Mouse (Mus musculus) cerebellum, adult 9-10 months (tissue): ENCODE data around the gene Nsd1.
"Not testable (repeated sequence)": the region's sequence is repeated elsewhere in the genome, so short reads cannot be mapped to it uniquely, and the experiment has no call there.

ENCODE experiments used
- DNase-seq: peaks from one replicate; pipeline ENCODE4 v3.0.0; 2022

Nsd1 gene

GRCm38 (mm10) chr13:55191535-55191934, 18.0 kb upstream of the Nsd1 start:
- DNase-seq = no peak

DNA sequence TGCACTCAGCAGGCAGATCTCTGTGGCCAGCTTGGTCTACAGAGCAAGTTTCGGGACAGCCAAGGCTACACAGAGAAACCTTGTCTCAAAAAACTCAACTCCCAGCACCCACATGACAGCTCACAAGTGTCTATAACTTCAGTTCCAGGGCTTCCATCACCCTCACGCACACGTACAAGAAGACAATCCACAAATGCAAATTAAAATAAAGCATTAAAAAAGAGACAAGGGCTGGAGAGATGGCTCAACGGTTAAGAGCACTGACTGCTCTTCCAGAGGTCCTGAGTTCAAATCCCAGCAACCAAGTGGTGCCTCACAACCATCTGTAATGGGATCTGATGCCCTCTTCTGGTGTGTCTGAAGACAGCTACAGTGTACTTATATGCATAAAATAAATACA, 6.8 kb upstream of the Nsd1 start:
- not testable (repeated sequence) for DNase-seq

DNA sequence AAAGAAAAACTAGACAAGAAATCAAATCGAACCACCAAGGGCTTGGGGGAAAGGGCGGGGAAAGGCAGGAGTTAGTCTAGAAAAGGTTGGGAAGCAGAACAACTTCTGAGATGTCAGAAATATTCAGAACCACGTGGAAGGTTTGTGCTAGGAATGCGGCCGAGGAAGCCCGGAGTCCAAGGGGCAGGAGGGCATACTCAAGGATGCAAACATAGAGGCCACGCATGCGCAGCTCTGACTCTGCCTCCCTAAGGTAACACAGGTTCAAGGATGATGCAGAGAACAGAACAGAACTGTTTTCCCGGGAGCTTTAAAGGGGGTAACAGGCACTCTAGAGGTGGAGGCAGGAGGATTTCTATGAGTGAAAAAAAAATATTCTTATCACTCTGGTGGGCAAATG, 5.8 kb upstream of the Nsd1 start:
- DNase-seq = no peak

- no peak for DNase-seq
Observed at GRCm38 (mm10) chr13:55204667-55205389, 4.8 kb upstream of the Nsd1 start.

DNA sequence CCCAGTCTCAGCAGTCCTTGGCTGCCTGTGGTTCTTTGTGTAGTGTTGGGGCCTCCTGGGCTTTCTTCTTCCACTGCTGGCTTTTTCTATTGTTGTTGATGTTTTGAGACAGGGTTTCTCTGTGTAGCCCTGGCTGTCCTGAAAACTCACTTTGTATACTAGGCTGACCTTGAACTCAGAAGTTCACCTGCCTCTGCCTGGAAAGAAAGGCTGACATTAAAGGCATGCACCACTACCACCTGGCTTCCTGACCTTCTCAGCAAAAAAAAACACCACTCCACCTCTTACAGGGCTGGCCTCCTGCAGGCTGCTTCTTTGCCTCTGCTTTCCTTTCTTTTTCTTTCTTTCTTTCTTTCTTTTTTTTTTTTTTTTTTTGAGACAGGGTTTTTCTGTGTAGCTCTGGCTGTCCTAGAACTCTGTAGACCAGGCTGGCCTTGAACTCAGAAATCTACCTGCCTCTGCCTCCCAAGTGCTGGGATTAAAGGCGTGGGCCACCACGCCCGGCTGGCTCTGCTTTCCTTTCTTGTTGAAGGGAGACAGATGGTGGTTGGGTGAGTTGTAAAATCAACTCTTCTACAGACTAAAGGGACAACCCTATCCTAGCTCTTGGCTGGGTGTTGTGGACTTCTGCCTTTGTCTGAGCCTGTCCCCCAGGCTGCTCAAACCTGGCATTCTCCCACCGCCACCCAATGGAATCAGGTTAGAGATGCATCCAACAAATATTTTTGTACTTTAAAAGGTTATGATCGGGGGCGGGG, 4.0 kb upstream of the Nsd1 start:
- DNase-seq = no peak

DNA sequence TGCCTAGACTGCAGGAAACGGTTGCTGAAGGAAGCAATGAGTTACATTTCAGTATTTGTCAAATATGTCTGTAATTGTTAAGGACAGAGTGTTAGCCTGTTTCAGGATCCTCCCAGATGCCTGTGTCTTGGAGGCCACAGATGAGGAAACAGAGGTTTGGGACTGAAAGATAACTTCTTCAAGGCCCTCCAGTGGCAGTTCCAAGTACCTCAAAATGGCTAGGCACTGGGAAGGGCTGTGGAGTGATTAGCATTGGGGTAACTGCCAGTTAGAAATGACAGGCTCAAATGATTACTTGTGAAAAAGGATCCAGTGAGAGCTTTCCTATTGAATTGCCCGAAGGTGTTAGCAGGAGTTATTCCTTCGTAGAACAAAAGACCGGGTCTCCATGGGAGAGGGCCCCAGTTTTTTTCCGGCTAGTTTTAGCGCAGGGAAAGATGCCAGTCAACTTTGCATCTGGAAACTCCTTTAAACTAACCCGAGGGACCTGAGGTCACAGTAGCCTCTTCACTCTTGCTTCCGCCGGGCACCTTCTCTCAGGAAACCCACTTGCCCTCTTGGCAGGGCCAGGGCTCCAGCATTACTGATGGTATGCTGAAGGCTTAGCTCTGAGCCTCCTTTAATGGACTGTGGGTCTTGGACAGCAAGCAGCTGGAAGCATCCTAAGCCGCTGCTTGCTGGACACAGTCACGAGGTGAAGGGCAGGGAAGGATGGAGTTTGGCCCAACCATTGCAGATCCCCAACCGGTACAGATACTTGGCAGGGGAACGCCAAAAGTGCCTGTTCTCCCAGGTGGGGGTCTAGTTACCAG, 539 bp upstream of the Nsd1 start:
- DNase-seq = peak; percentile 53

DNA sequence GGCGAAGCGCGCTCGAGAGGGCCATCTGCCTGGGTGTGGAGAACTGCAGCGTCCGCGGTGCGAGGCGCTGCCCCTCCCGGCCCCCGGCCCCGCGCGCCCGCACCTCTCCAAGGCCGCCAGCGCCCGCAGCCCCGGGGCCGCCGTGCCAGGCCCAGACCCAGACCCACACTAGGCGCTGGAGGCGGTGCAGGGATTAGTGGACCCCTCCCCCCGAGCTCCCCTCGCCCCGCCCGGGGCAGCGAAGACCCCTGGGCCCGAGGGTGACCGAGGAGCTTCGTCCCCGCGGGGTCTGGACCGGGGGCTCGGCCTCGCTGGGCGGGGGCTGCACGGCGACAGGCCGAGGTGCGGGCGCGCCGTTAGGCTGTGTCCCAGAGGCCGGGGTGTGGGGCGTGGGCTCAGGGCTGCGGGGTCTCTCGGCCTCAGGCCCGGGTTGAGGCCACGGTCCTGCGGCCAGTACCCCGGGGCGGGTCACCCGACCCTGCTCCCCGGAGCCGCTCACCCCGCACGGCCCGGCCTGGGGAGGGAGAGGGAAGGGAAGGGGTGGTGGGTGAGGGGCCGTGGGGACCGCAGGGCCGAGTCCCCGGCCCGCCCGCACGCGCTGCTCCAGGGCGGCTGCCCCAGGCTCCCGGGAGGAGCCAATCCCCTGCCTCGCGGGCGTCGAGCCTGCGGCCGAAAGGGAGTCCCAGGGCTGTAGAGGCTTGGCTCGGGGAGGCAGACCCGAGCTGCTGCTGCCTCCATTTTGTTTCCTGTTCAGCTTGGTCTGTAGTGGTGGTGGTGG, 800 bp downstream of the Nsd1 start:
- DNase-seq = no peak

DNA sequence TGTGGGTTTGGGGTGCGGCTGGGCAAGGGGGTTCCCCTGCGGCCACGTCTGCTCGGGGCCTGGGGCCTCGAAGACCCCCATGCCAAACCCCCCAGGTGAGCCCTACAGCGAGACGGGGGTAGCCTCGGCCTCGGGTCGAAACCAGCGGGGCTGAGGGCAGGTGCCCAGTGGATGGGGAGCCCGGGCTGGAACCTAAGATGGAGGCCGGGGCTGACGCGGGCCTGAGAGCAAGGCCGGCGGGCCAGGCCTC, 1.3 kb downstream of the Nsd1 start:
- peak; percentile 83 for DNase-seq

- DNase-seq = peak; percentile 79
Observed at GRCm38 (mm10) chr13:55211221-55212010, 1.8 kb downstream of the Nsd1 start.

- no peak for DNase-seq
Observed at GRCm38 (mm10) chr13:55212011-55212360, 2.4 kb downstream of the Nsd1 start.

- peak; percentile 69 for DNase-seq
Observed at GRCm38 (mm10) chr13:55212361-55213137, 3.0 kb downstream of the Nsd1 start.

DNA sequence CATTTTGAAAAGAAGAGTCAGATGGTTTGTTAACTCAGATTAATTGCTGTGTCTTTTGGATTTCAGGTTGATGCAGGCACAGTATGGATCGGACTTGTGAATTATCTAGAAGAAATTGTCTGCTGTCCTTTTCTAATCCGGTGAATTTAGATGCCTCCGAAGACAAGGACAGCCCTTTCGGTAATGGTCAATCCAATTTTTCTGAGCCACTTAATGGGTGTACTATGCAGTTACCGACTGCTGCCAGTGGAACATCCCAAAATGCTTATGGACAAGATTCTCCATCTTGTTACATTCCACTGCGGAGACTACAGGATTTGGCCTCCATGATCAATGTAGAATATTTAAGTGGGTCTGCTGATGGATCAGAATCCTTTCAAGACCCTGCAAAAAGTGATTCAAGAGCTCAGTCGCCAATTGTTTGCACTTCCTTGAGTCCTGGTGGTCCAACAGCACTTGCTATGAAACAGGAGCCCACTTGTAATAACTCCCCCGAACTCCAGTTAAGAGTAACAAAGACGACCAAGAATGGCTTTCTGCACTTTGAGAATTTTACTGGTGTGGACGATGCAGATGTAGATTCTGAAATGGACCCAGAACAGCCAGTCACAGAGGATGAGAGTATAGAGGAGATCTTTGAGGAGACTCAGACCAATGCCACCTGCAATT, 3.7 kb downstream of the Nsd1 start:
- peak; percentile 34 for DNase-seq

DNA sequence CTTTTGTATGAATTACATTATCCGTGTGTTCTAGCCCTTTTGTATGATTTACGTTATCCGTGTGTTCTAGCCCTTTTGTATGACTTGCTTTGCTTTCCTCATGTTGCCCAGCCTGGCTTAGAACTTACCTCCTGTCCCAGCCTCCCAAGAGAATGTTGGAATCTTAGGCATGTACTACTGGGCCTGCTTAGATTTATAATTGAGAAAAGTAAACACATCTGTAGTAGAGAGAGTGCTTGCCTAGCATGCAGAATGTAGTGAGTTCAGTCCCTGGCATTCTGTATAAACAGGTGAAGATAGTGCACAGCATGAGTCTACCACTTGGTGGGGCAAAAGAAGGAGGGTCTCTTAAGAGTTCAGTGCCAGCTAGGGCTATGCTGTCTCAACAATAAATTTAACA, 14.8 kb downstream of the Nsd1 start:
- no peak for DNase-seq

DNA sequence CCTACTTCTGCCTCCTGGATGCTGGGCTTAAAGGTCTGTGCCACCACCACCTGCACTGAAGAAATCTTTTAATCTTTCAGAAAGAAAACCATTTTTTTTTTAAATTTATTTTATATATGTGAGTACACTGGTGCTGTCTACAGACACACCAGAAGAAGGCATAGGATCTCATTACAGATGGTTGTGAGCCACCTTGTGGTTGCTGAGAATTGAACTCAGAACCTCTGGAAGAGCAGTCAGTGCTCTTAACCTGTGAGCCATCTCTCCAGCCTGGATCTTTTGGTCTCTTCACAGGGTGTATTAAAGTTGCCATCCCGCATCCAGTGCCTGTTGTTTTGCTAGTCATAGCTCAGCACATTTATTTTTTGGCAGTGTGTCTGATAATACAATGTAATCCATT, 21.1 kb downstream of the Nsd1 start:
- DNase-seq = no peak

DNA sequence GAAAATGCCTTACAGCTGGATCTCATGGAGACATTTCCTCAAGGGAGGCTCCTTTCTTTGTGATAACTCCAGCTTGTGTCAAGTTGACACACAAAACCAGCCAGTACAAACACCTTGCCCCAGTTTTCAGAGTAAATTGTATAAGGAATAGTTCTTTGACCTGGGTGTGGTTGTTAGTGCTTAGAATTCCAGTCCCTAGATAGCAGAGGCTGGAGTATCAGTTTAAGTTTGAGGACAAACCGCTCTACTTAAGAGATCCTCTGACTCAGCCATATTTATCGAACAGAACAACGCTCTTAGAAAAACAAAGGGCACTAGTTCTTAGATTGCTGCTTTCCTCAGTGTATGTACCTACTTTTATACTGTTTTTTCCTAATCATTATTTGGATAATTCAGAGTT, 33.6 kb downstream of the Nsd1 start:
- DNase-seq = no peak

- DNase-seq = no peak
Observed at GRCm38 (mm10) chr13:55247293-55248030, 37.9 kb downstream of the Nsd1 start.

DNA sequence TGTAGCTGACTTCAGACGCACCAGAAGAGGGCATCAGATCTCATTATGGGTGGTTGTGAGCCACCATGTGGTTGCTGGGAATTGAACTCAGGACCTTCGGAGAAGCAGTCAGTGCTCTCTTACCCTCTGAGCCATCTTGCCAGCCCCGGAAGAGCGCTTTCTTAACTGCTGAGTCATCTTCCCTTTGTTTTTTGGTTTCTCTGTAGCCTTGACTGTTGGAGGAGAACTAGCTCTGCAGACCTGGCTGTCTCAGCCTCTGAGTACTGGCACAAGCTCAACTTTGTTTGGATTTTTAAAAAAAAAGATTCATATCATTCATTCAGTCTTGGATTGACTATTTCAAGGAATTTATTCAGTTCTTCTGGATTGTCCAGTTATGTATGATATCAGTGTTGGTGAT, 39.7 kb downstream of the Nsd1 start:
- no peak for DNase-seq

DNA sequence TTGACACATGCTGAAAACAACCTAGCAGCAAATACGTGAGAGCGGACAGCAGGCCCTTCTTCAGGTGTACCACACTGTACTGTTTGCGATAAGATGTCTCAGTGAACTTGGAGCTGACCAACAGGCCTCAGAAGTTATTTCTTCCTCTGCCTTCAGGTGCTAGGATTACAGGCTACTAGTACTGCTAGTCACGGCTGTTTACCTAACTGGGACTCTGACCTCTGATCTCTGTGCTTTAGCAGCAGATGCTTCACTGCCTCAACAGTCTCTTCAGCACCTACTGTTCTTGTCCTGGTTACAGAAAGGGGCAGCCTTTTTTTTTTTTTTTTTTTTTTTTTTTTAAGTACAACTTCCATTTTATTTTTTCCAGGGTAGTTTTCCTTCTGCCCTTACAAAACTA, 43.2 kb downstream of the Nsd1 start:
- DNase-seq = no peak

- no peak for DNase-seq
Observed at GRCm38 (mm10) chr13:55255052-55255652, 45.6 kb downstream of the Nsd1 start.

DNA sequence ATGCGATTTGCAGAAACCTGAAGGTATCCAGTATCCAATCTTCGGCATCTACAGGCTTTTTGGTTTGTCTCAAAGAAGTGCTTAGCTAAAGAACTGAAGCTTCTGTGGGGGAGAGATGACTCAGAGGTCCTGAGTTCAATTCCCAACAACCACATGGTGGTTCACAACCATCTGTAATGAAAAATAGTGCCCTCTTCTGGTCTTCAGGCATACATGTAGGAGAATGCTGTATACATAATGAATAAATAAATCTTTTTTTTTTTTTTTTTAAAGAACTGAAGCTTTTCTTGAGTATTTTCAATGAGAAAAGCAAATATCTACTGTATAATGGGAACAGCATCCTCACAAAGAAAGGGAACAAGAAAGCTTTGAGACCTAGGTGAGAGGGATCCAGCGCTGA, 49.1 kb downstream of the Nsd1 start:
- DNase-seq = no peak
